In the genomic region with DNA sequence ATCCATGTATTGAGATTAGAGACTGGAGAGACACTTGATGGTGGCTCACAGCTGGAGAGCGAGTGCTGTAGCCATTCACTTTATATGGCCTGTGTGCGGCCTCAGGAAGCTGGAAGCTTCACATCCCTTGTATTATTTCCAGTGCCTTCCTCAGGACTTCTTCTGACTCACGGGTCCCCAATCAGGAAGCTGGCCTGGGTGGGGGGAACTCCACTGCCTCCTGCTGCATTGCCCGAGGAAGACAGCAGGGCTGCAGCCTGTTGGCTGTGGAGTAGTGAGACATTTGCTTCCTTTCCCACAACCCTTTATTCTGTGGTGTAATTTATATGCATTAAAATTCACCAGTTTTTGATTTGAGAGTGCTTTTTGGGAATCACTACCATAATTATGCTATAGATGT, we compare ENCODE assay signal across 11 mouse cellular contexts.
DNase-seq lines count a peak whose midpoint lies in the region; ATAC-seq and TF ChIP-seq lines count a peak whose summit lies in the region.
"Had no signal": no experiment of that assay in that cellular context is flagged by ENCODE, and none has a peak within 500 bp of the region (broad histone marks: within the 10 kb centered on the region; RNA-seq: fewer than 3 reads in every experiment).

No protein-coding gene starts in this region.

- no peaks in the 10 kb centered on the region for H3K9me3 ChIP-seq in forebrain, embryonic 13.5 days (replicated peaks)
- no peaks in the 10 kb centered on the region for H3K9me3 ChIP-seq in forebrain, embryonic 11.5 days (ENCODE audit: control insufficient read depth, low read length)
- no peaks in the 10 kb centered on the region for H3K9me3 ChIP-seq in kidney, embryonic 15.5 days (replicated peaks)
- no peaks in the 10 kb centered on the region for H3K9me3 ChIP-seq in heart, postnatal 0 days (replicated peaks; ENCODE audit: control insufficient read depth, low read length)
- H3K9me3 ChIP-seq: stomach, embryonic 15.5 days had no signal

- no peak overlapping the region for H3K4me3 ChIP-seq in forebrain, embryonic 13.5 days
- H3K4me3 ChIP-seq in forebrain, embryonic 11.5 days (ENCODE audit: low read depth, low read length): no peak overlapping the region
- H3K4me3 ChIP-seq in kidney, embryonic 15.5 days (replicated peaks): no peak overlapping the region
- H3K4me3 ChIP-seq in heart, postnatal 0 days (ENCODE audit: low read depth, low read length): no peak overlapping the region
- H3K4me3 ChIP-seq: stomach, embryonic 15.5 days had no signal

- peaks cover 65% of the 10 kb centered on the region for H3K4me1 ChIP-seq in forebrain, embryonic 13.5 days
- H3K4me1 ChIP-seq in forebrain, embryonic 11.5 days (replicated peaks; ENCODE audit: control insufficient read depth, insufficient read depth, low read length): no peaks in the 10 kb centered on the region
- H3K4me1 ChIP-seq in kidney, embryonic 15.5 days: peaks cover 48% of the 10 kb centered on the region
- H3K4me1 ChIP-seq in heart, postnatal 0 days (ENCODE audit: control insufficient read depth, insufficient read depth): peaks cover 38% of the 10 kb centered on the region

- TF ChIP-seq EP300 in heart, postnatal 0 days (IDR thresholded peaks at IDR 0.05; ENCODE audit: low read depth): no peak

- TF ChIP-seq CTCF in heart, postnatal 0 days (IDR thresholded peaks at IDR 0.05; ENCODE audit: low read depth): peak; percentile 13; the same call in 1 of the 2 replicates

- no peaks in the 10 kb centered on the region for H3K36me3 ChIP-seq in forebrain, embryonic 13.5 days (ENCODE audit: poor library complexity, severe bottlenecking)
- no peaks in the 10 kb centered on the region for H3K36me3 ChIP-seq in forebrain, embryonic 11.5 days (ENCODE audit: control insufficient read depth, insufficient read depth, low read length)
- no peaks in the 10 kb centered on the region for H3K36me3 ChIP-seq in kidney, embryonic 15.5 days
- H3K36me3 ChIP-seq in heart, postnatal 0 days (replicated peaks; ENCODE audit: control insufficient read depth, insufficient read depth, low read length): no peaks in the 10 kb centered on the region
- H3K36me3 ChIP-seq: stomach, embryonic 15.5 days had no signal

- H3K4me2 ChIP-seq in forebrain, embryonic 13.5 days: no peak overlapping the region
- no peak overlapping the region for H3K4me2 ChIP-seq in forebrain, embryonic 11.5 days (ENCODE audit: low read depth, low read length, severe bottlenecking)
- no peak overlapping the region for H3K4me2 ChIP-seq in kidney, embryonic 15.5 days
- H3K4me2 ChIP-seq in heart, postnatal 0 days (ENCODE audit: low read depth, low read length): no peak overlapping the region
- H3K4me2 ChIP-seq: midbrain, embryonic 11.5 days; stomach, embryonic 15.5 days had no signal

- no peak overlapping the region for H3K9ac ChIP-seq in forebrain, embryonic 13.5 days
- H3K9ac ChIP-seq in forebrain, embryonic 11.5 days (ENCODE audit: low read length): no peak overlapping the region
- H3K9ac ChIP-seq in kidney, embryonic 15.5 days: no peak overlapping the region
- H3K9ac ChIP-seq in heart, postnatal 0 days (replicated peaks; ENCODE audit: low read depth, low read length): no peak overlapping the region
- H3K9ac ChIP-seq: stomach, embryonic 15.5 days had no signal

- no peak for ATAC-seq in forebrain, embryonic 13.5 days
- ATAC-seq in forebrain, embryonic 11.5 days (replicated peaks; ENCODE audit: low FRiP score): no peak
- no peak for ATAC-seq in kidney, embryonic 15.5 days (replicated peaks; ENCODE audit: low FRiP score)
- ATAC-seq in heart, postnatal 0 days (ENCODE audit: insufficient read depth, low read depth): peak; percentile 51; the same call in 1 of the 2 replicates
- ATAC-seq: CD4-positive, CD25-positive, alpha-beta regulatory T cell, adult 4 months had no signal

- no peak for DNase-seq in forebrain, embryonic 11.5 days (ENCODE audit: low spot score)
- DNase-seq in kidney, postnatal 14 days: peak; percentile 56
- peak; percentile 43 for DNase-seq in 416B (ENCODE audit: low read depth)
- DNase-seq in heart, postnatal 0 days (ENCODE audit: low spot score): peak; percentile 59
- no peak for DNase-seq in yolk sac, embryonic 10.5 days (ENCODE audit: low spot score)
- no peak for DNase-seq in embryo, embryonic 10.5 days (ENCODE audit: low spot score)

- 62% methylated on average over 4 of the region's 4 CpGs for WGBS in forebrain, embryonic 13.5 days
- 70% methylated on average over 4 of the region's 4 CpGs for WGBS in forebrain, embryonic 11.5 days
- 44% methylated on average over 4 of the region's 4 CpGs for WGBS in kidney, embryonic 15.5 days
- 54% methylated on average over 4 of the region's 4 CpGs for WGBS in heart, postnatal 0 days

- peak overlapping the region; percentile 57 for H3K27ac ChIP-seq in forebrain, embryonic 13.5 days
- no peak overlapping the region for H3K27ac ChIP-seq in forebrain, embryonic 11.5 days (ENCODE audit: low read depth, low read length)
- no peak overlapping the region for H3K27ac ChIP-seq in kidney, embryonic 15.5 days
- peak overlapping the region; percentile 63 for H3K27ac ChIP-seq in heart, postnatal 0 days (ENCODE audit: low read depth)
- H3K27ac ChIP-seq: stomach, embryonic 15.5 days had no signal

- H3K27me3 ChIP-seq in forebrain, embryonic 13.5 days: no peaks in the 10 kb centered on the region
- no peaks in the 10 kb centered on the region for H3K27me3 ChIP-seq in forebrain, embryonic 11.5 days (ENCODE audit: control insufficient read depth, insufficient read depth, low read length)
- H3K27me3 ChIP-seq in kidney, embryonic 15.5 days: no peaks in the 10 kb centered on the region
- H3K27me3 ChIP-seq in heart, postnatal 0 days (ENCODE audit: control insufficient read depth, insufficient read depth, low read length): no peaks in the 10 kb centered on the region
- H3K27me3 ChIP-seq: stomach, embryonic 15.5 days had no signal

Comparison
In these comparisons a context has a peak if more than half of its experiments do, and no peak if none do; other contexts are left out.
1. H3K27ac ChIP-seq: peak in forebrain, embryonic 13.5 days (single experiment) and heart, postnatal 0 days (single experiment); none in forebrain, embryonic 11.5 days (single experiment) and kidney, embryonic 15.5 days (single experiment).
2. DNase-seq: peak in kidney, postnatal 14 days (single experiment), 416B (single experiment) and heart, postnatal 0 days (single experiment); none in forebrain, embryonic 11.5 days (single experiment), yolk sac, embryonic 10.5 days (single experiment) and embryo, embryonic 10.5 days (single experiment).